Mouse (Mus musculus) cortical plate, adult 2 months (tissue): Measurements from ENCODE around the gene Slc17a7. TPM values are rescaled to one million over a fixed set of nuclear protein-coding genes. Genes with fewer than 3 reads are reported as not detected.

Experiments
- H3K27ac ChIP-seq: fragments of 200-500 bp; 2 replicates; pipeline ENCODE4 v1.5.1; 2012; ENCODE audit warnings: low read length, control low read depth, inconsistent platforms; ENCODE audit not compliant: insufficient read depth
- H3K4me1 ChIP-seq: fragments of 200-500 bp; 2 replicates; pipeline ENCODE4 v1.6.1; 2011; ENCODE audit warnings: low read length; ENCODE audit not compliant: control insufficient read depth, insufficient read depth
- H3K4me3 ChIP-seq: fragments of 200-500 bp; 2 replicates; pipeline ENCODE4 v1.5.1; 2011; ENCODE audit warnings: mild to moderate bottlenecking, low read length, control low read depth; ENCODE audit not compliant: insufficient read depth
- CTCF ChIP-seq: fragments of 200-500 bp; IDR thresholded peaks from 2 replicates; pipeline ENCODE4 v1.5.1; 2011; ENCODE audit warnings: mild to moderate bottlenecking, control low read depth, low read length; ENCODE audit not compliant: insufficient read depth; ENCODE audit errors: extremely low read depth
- POLR2A ChIP-seq: fragments of 200-500 bp; IDR thresholded peaks from 2 replicates; pipeline ENCODE4 v1.6.1; 2011; ENCODE audit warnings: mild to moderate bottlenecking, low read length, control low read depth; ENCODE audit not compliant: insufficient read depth; ENCODE audit errors: extremely low read depth
- polyA plus RNA-seq: library from polyadenylated mRNA; depleted of rRNA; stranded (reverse); fragments of >200 nt; gene quantifications from 2 replicates; pipeline ENCODE4 v1.2.3, GENCODE M21; 2012

The Slc17a7 gene
- polyA plus RNA-seq, 1 experiment: 1,033 TPM

GRCm38 (mm10) chr7:45139904-45140723 is 23.6 kb upstream of the Slc17a7 start:
- Histone ChIP-seq H3K4me1 (no peaks in the 10 kb centered on the region), H3K4me3 (no peak overlapping the region), H3K27ac (no peak overlapping the region)
- no peak for TF ChIP-seq CTCF

- no peak overlapping the region for H3K4me3 ChIP-seq
- TF ChIP-seq CTCF (no peak), POLR2A (no peak)
Observed at GRCm38 (mm10) chr7:45141319-45141718, 22.4 kb upstream of the Slc17a7 start.

GRCm38 (mm10) chr7:45141914-45142313 is 21.8 kb upstream of the Slc17a7 start:
- Histone ChIP-seq H3K27ac (no peak overlapping the region), H3K4me3 (no peak overlapping the region), H3K4me1 (no peaks in the 10 kb centered on the region)
- TF ChIP-seq CTCF (no peak), POLR2A (no peak)

More at GRCm38 (mm10) chr7:45141319-45141718, 22.4 kb upstream of the Slc17a7 start:
- Histone ChIP-seq H3K27ac (no peak overlapping the region), H3K4me1 (no peaks in the 10 kb centered on the region)

- no peaks in the 10 kb centered on the region for H3K4me1 ChIP-seq
- no peak overlapping the region for H3K27ac ChIP-seq
- no peak for TF ChIP-seq POLR2A
- no peak overlapping the region for H3K4me3 ChIP-seq
Observed at GRCm38 (mm10) chr7:45144368-45145174, 19.2 kb upstream of the Slc17a7 start.

GRCm38 (mm10) chr7:45145460-45145859 is 18.3 kb upstream of the Slc17a7 start:
- Histone ChIP-seq H3K4me3 (no peak overlapping the region), H3K4me1 (no peaks in the 10 kb centered on the region), H3K27ac (no peak overlapping the region)
- TF ChIP-seq CTCF (no peak), POLR2A (no peak)

GRCm38 (mm10) chr7:45147267-45147666 is 16.5 kb upstream of the Slc17a7 start:
- no peak for TF ChIP-seq CTCF
- TF ChIP-seq POLR2A: no peak

GRCm38 (mm10) chr7:45147899-45148298 is 15.8 kb upstream of the Slc17a7 start:
- TF ChIP-seq POLR2A (no peak), CTCF (no peak)
- H3K4me3 ChIP-seq: no peak overlapping the region
- H3K27ac ChIP-seq: no peak overlapping the region
- peaks cover 2% of the 10 kb centered on the region; the same call in 1 of the 2 replicates for H3K4me1 ChIP-seq

More at GRCm38 (mm10) chr7:45147267-45147666, 16.5 kb upstream of the Slc17a7 start:
- H3K4me1 ChIP-seq: peaks cover 2% of the 10 kb centered on the region; the same call in 1 of the 2 replicates
- no peak overlapping the region for H3K27ac ChIP-seq
- H3K4me3 ChIP-seq: no peak overlapping the region

- peaks cover 2% of the 10 kb centered on the region; the same call in 1 of the 2 replicates for H3K4me1 ChIP-seq
- H3K27ac ChIP-seq: no peak overlapping the region
- no peak for TF ChIP-seq POLR2A
- no peak for TF ChIP-seq CTCF
- H3K4me3 ChIP-seq: no peak overlapping the region
Observed at GRCm38 (mm10) chr7:45148534-45149098, 15.1 kb upstream of the Slc17a7 start.

- Histone ChIP-seq H3K27ac (no peak overlapping the region), H3K4me1 (peaks cover 2% of the 10 kb centered on the region; the same call in 1 of the 2 replicates), H3K4me3 (no peak overlapping the region)
- TF ChIP-seq CTCF (no peak), POLR2A (no peak)
Observed at GRCm38 (mm10) chr7:45149545-45149944, 14.2 kb upstream of the Slc17a7 start.
